Mouse (Mus musculus) forebrain, embryonic 13.5 days (tissue): ENCODE data around the gene Gtpbp10. TPM values are rescaled to one million over a fixed set of nuclear protein-coding genes. Genes with fewer than 3 reads are reported as not detected.

Experiments
- ATAC-seq: fragments of 200-750 bp; cut with Nextera tagmentation; 2 replicates; pipeline ENCODE4 v1.8.0; 2017
- H3K27ac ChIP-seq: fragments of 300-500 bp; sonication (generic); 2 replicates; pipeline ENCODE4 v1.5.1; 2015; ENCODE audit warnings: inconsistent platforms, mild to moderate bottlenecking, moderate library complexity
- H3K27me3 ChIP-seq: fragments of 300-500 bp; sonication (generic); 2 replicates; pipeline ENCODE4 v1.6.1; 2015; ENCODE audit warnings: mild to moderate bottlenecking, inconsistent platforms
- H3K36me3 ChIP-seq: fragments of 300-500 bp; sonication (generic); 2 replicates; pipeline ENCODE4 v1.6.1; 2015; ENCODE audit warnings: mild to moderate bottlenecking, inconsistent platforms; ENCODE audit not compliant: poor library complexity, severe bottlenecking
- H3K4me1 ChIP-seq: fragments of 300-500 bp; sonication (generic); 2 replicates; pipeline ENCODE4 v1.6.1; 2015; ENCODE audit warnings: inconsistent platforms
- H3K4me2 ChIP-seq: fragments of 300-500 bp; sonication (generic); 2 replicates; pipeline ENCODE4 v1.6.1; 2015; ENCODE audit warnings: inconsistent platforms, mild to moderate bottlenecking, moderate library complexity
- H3K4me3 ChIP-seq: fragments of 300-500 bp; sonication (generic); 2 replicates; pipeline ENCODE4 v1.5.1; 2015; ENCODE audit warnings: mild to moderate bottlenecking, inconsistent platforms
- H3K9ac ChIP-seq: fragments of 300-500 bp; sonication (generic); 2 replicates; pipeline ENCODE4 v1.6.1; 2015; ENCODE audit warnings: mild to moderate bottlenecking, inconsistent platforms
- H3K9me3 ChIP-seq: fragments of 300-500 bp; sonication (generic); replicated peaks from 2 replicates; pipeline ENCODE4 v1.6.1; 2016; ENCODE audit warnings: inconsistent platforms
- WGBS: fragments of 180-500 bp; shearing (Covaris S2); methylation state at CpG from one replicate; pipeline ENCODE4 v1.1.7; 2015; 5-methylcytosine and 5-hydroxymethylcytosine counted together
- polyA plus RNA-seq: library from polyadenylated mRNA; unstranded; fragments of >200 nt; fragmentation: Nextera tagmentation; extraction: Ambion mirVana; gene quantifications from 2 replicates; pipeline ENCODE4 v1.2.1, GENCODE M21; 2015

The Gtpbp10 gene
- polyA plus RNA-seq, result 31.0 and 33.2 TPM in 2 replicates

- Histone ChIP-seq H3K27me3 (no peaks in the 10 kb centered on the region; the same call in 1 of the 2 replicates), H3K9me3 (no peaks in the 10 kb centered on the region), H3K27ac (peak within 1 kb of the TSS; percentile 57), H3K4me1 (peaks cover 17% of the 10 kb centered on the region), H3K9ac (peak within 1 kb of the TSS; percentile 73), H3K36me3 (peaks cover 10% of the 10 kb centered on the region), H3K4me3 (peak within 1 kb of the TSS; percentile 72), H3K4me2 (peak within 1 kb of the TSS; percentile 67)
- ATAC-seq, result peak; percentile 100
- WGBS, result under 1% methylated on average over 43 of the region's 43 CpGs
Measured at GRCm38 (mm10) chr5:5559079-5559740, at the start of gene Gtpbp10. TSS of gene Gtpbp10 (minus strand) at chr5:5559538.

- H3K4me2 ChIP-seq, result no peak overlapping the region
- H3K27ac ChIP-seq, result no peak overlapping the region
- no peak for ATAC-seq
- no peak overlapping the region for H3K9ac ChIP-seq
- no peaks in the 10 kb centered on the region; the same call in 1 of the 2 replicates for H3K9me3 ChIP-seq
- 84% methylated on average over 3 of the region's 3 CpGs for WGBS
- no peaks in the 10 kb centered on the region for H3K36me3 ChIP-seq
- H3K4me1 ChIP-seq, result no peaks in the 10 kb centered on the region
- no peaks in the 10 kb centered on the region for H3K27me3 ChIP-seq
- no peak overlapping the region for H3K4me3 ChIP-seq
Measured at GRCm38 (mm10) chr5:5587686-5588085, 28.3 kb upstream of the Gtpbp10 start.

- Histone ChIP-seq H3K4me1 (no peaks in the 10 kb centered on the region), H3K9ac (peak within 1 kb of the TSS; percentile 62), H3K36me3 (no peaks in the 10 kb centered on the region), H3K4me3 (peak within 1 kb of the TSS; percentile 58), H3K4me2 (peak within 1 kb of the TSS; percentile 76), H3K9me3 (no peaks in the 10 kb centered on the region), H3K27ac (no peak within 1 kb of the TSS), H3K27me3 (0 out of 2 replicates have a peak, but pooled peaks cover 9% of the 10 kb centered on the region)
- WGBS, result 2% methylated on average over 24 of the region's 24 CpGs
- peak; percentile 92 for ATAC-seq
Measured at GRCm38 (mm10) chr5:5573749-5574317, 14.5 kb upstream of the Gtpbp10 start, which contains the start of gene Gm8773. TSS of gene Gm8773 (plus strand) at chr5:5573799.

GRCm38 (mm10) chr5:5562435-5562834 lies 3.1 kb upstream of the Gtpbp10 start:
- no peak overlapping the region for H3K4me2 ChIP-seq
- no peaks in the 10 kb centered on the region for H3K36me3 ChIP-seq
- H3K4me1 ChIP-seq, result peaks cover 17% of the 10 kb centered on the region
- no peaks in the 10 kb centered on the region; the same call in 1 of the 2 replicates for H3K27me3 ChIP-seq
- no peak for ATAC-seq
- 74% methylated on average over 3 of the region's 3 CpGs for WGBS
- no peak overlapping the region for H3K27ac ChIP-seq
- H3K9ac ChIP-seq, result no peak overlapping the region
- no peak overlapping the region for H3K4me3 ChIP-seq
- no peaks in the 10 kb centered on the region for H3K9me3 ChIP-seq

GRCm38 (mm10) chr5:5561041-5561706 lies 1.8 kb upstream of the Gtpbp10 start:
- H3K27me3 ChIP-seq, result no peaks in the 10 kb centered on the region; the same call in 1 of the 2 replicates
- 81% methylated on average over 4 of the region's 4 CpGs for WGBS
- no peak overlapping the region for H3K4me3 ChIP-seq
- no peak overlapping the region for H3K27ac ChIP-seq
- peaks cover 17% of the 10 kb centered on the region for H3K4me1 ChIP-seq
- no peaks in the 10 kb centered on the region for H3K9me3 ChIP-seq
- no peak for ATAC-seq
- H3K36me3 ChIP-seq, result no peaks in the 10 kb centered on the region
- H3K4me2 ChIP-seq, result no peak overlapping the region
- H3K9ac ChIP-seq, result no peak overlapping the region

GRCm38 (mm10) chr5:5559798-5560197 lies 460 bp upstream of the Gtpbp10 start:
- 45% methylated on average over 8 of the region's 8 CpGs for WGBS
- peak overlapping the region; percentile 73 for H3K9ac ChIP-seq
- peak overlapping the region; percentile 57 for H3K27ac ChIP-seq
- no peaks in the 10 kb centered on the region; the same call in 1 of the 2 replicates for H3K27me3 ChIP-seq
- no peaks in the 10 kb centered on the region for H3K9me3 ChIP-seq
- peak overlapping the region; percentile 72 for H3K4me3 ChIP-seq
- ATAC-seq, result no peak
- H3K36me3 ChIP-seq, result peaks cover 5% of the 10 kb centered on the region
- H3K4me1 ChIP-seq, result peaks cover 17% of the 10 kb centered on the region
- H3K4me2 ChIP-seq, result peak overlapping the region; percentile 67

- Histone ChIP-seq H3K4me1 (no peaks in the 10 kb centered on the region), H3K9ac (no peak overlapping the region), H3K9me3 (no peaks in the 10 kb centered on the region), H3K4me3 (no peak overlapping the region), H3K36me3 (peaks cover 59% of the 10 kb centered on the region), H3K27me3 (no peaks in the 10 kb centered on the region), H3K4me2 (no peak overlapping the region), H3K27ac (no peak overlapping the region)
- WGBS, result 100% methylated on average over 1 of the region's 1 CpGs
- ATAC-seq, result no peak
Measured at GRCm38 (mm10) chr5:5551110-5551509, 8.2 kb downstream of the Gtpbp10 start.

- Histone ChIP-seq H3K9ac (no peak overlapping the region), H3K4me1 (no peaks in the 10 kb centered on the region), H3K9me3 (no peaks in the 10 kb centered on the region; the same call in 1 of the 2 replicates), H3K36me3 (peaks cover 58% of the 10 kb centered on the region), H3K27ac (no peak overlapping the region), H3K4me2 (no peak overlapping the region), H3K4me3 (no peak overlapping the region), H3K27me3 (no peaks in the 10 kb centered on the region)
- no peak for ATAC-seq
- 49% methylated on average over 3 of the region's 3 CpGs for WGBS
Measured at GRCm38 (mm10) chr5:5540385-5540784, 19.0 kb downstream of the Gtpbp10 start.

- WGBS, result 79% methylated on average over 3 of the region's 3 CpGs
- Histone ChIP-seq H3K27me3 (no peaks in the 10 kb centered on the region), H3K4me2 (no peak overlapping the region), H3K4me3 (no peak overlapping the region), H3K27ac (no peak overlapping the region), H3K9me3 (no peaks in the 10 kb centered on the region; the same call in 1 of the 2 replicates), H3K9ac (no peak overlapping the region), H3K36me3 (peaks cover 57% of the 10 kb centered on the region), H3K4me1 (no peaks in the 10 kb centered on the region)
- ATAC-seq, result no peak
Measured at GRCm38 (mm10) chr5:5539771-5540170, 19.6 kb downstream of the Gtpbp10 start.

- no peak for ATAC-seq
- peaks cover 28% of the 10 kb centered on the region for H3K36me3 ChIP-seq
- H3K27ac ChIP-seq, result no peak overlapping the region
- H3K9me3 ChIP-seq, result no peaks in the 10 kb centered on the region; the same call in 1 of the 2 replicates
- no peak overlapping the region for H3K4me3 ChIP-seq
- no peaks in the 10 kb centered on the region for H3K4me1 ChIP-seq
- H3K4me2 ChIP-seq, result no peak overlapping the region
- no peak overlapping the region for H3K9ac ChIP-seq
- 91% methylated on average over 1 of the region's 1 CpGs for WGBS
- H3K27me3 ChIP-seq, result no peaks in the 10 kb centered on the region
Measured at GRCm38 (mm10) chr5:5536131-5536530, 23.2 kb downstream of the Gtpbp10 start.

GRCm38 (mm10) chr5:5533656-5534420 lies 25.5 kb downstream of the Gtpbp10 start:
- H3K27ac ChIP-seq, result no peak overlapping the region
- no peaks in the 10 kb centered on the region for H3K4me1 ChIP-seq
- no peaks in the 10 kb centered on the region; the same call in 1 of the 2 replicates for H3K9me3 ChIP-seq
- 88% methylated on average over 3 of the region's 3 CpGs for WGBS
- no peak overlapping the region for H3K9ac ChIP-seq
- no peak overlapping the region for H3K4me2 ChIP-seq
- no peak for ATAC-seq
- peaks cover 14% of the 10 kb centered on the region for H3K36me3 ChIP-seq
- no peaks in the 10 kb centered on the region for H3K27me3 ChIP-seq
- no peak overlapping the region for H3K4me3 ChIP-seq
